Mouse (Mus musculus) myocyte (in vitro differentiated cells): Measurements from ENCODE around the gene Lrrc10b. TPM values are rescaled to one million over a fixed set of nuclear protein-coding genes. Genes with fewer than 3 reads are reported as not detected.

ENCODE experiments used
- H3K27me3 ChIP-seq: one replicate; pipeline ENCODE4 v1.6.1; 2011; ENCODE audit not compliant: control insufficient read depth, insufficient read depth, insufficient read length
- H3K36me3 ChIP-seq: one replicate; pipeline ENCODE4 v1.6.1; 2011; ENCODE audit not compliant: control insufficient read depth, insufficient read depth
- H3K4me2 ChIP-seq: one replicate; pipeline ENCODE4 v1.6.1; 2011; ENCODE audit warnings: low read depth, control low read depth
- H3K4me3 ChIP-seq: one replicate; pipeline ENCODE4 v1.5.1; 2011; ENCODE audit warnings: mild to moderate bottlenecking, control low read depth, moderate library complexity
- H3K79me2 ChIP-seq: one replicate; pipeline ENCODE4 v1.6.1; 2011; ENCODE audit not compliant: control insufficient read depth, insufficient read depth
- H3ac ChIP-seq: one replicate; pipeline ENCODE4 v1.6.1; 2011; ENCODE audit not compliant: control insufficient read depth, insufficient read length
- CEBPB ChIP-seq: IDR thresholded peaks from 2 replicates; pipeline ENCODE4 v1.6.1; 2011; ENCODE audit warnings: mild to moderate bottlenecking, moderate library complexity; ENCODE audit not compliant: poor library complexity, insufficient read depth, severe bottlenecking
- E2F4 ChIP-seq: IDR thresholded peaks from one replicate; pipeline ENCODE4 v1.6.1; 2011; ENCODE audit warnings: mild to moderate bottlenecking, control low read depth, moderate library complexity; ENCODE audit not compliant: insufficient read depth
- MAX ChIP-seq: IDR thresholded peaks from one replicate; pipeline ENCODE4 v1.6.1; 2011; ENCODE audit warnings: low read depth, mild to moderate bottlenecking, control low read depth
- MYOD1 ChIP-seq, 3 experiments: IDR thresholded peaks; one replicate each; pipeline ENCODE4 v1.6.1; 2011; ENCODE audit warnings: control low read depth in 2 of 3, low read depth in 2 of 3, mild to moderate bottlenecking in 2 of 3, moderate library complexity in 1 of 3; ENCODE audit not compliant: insufficient read length in 2 of 3, control insufficient read depth in 1 of 3
- MYOG ChIP-seq, 3 experiments: IDR thresholded peaks; one replicate each; pipeline ENCODE4 v1.6.1; 2011; ENCODE audit warnings: control low read depth in 2 of 3, low read depth in 2 of 3, mild to moderate bottlenecking in 2 of 3; ENCODE audit not compliant: insufficient read length in 2 of 3, control insufficient read depth in 1 of 3, insufficient read depth in 1 of 3
- POLR2A ChIP-seq: IDR thresholded peaks from one replicate; pipeline ENCODE4 v1.6.1; 2011; ENCODE audit warnings: low read depth, mild to moderate bottlenecking, control low read depth, moderate library complexity; ENCODE audit not compliant: insufficient read length
- POLR2AphosphoS2 ChIP-seq: IDR thresholded peaks from one replicate; pipeline ENCODE4 v1.6.1; 2011; ENCODE audit warnings: low read depth, control low read depth; ENCODE audit not compliant: insufficient read length
- REST ChIP-seq: IDR thresholded peaks from one replicate; pipeline ENCODE4 v1.6.1; 2011; ENCODE audit warnings: mild to moderate bottlenecking, control low read depth, moderate library complexity; ENCODE audit not compliant: insufficient read depth, insufficient read length
- SRF ChIP-seq: IDR thresholded peaks from one replicate; pipeline ENCODE4 v1.6.1; 2011; ENCODE audit warnings: low read depth; ENCODE audit not compliant: control insufficient read depth, insufficient read length
- TCF12 ChIP-seq: IDR thresholded peaks from one replicate; pipeline ENCODE4 v1.6.1; 2011; ENCODE audit warnings: mild to moderate bottlenecking, control low read depth; ENCODE audit not compliant: poor library complexity, insufficient read depth, severe bottlenecking
- TCF3 ChIP-seq: IDR thresholded peaks from one replicate; pipeline ENCODE4 v1.6.1; 2011; ENCODE audit warnings: low read depth, control low read depth; ENCODE audit not compliant: insufficient read length
- USF1 ChIP-seq: IDR thresholded peaks from one replicate; pipeline ENCODE4 v1.6.1; 2011; ENCODE audit warnings: low read depth, mild to moderate bottlenecking, control low read depth, moderate library complexity
- polyA plus RNA-seq: library from polyadenylated mRNA; unstranded; fragments of >200 nt; fragmentation: generic; extraction: Trizol; gene quantifications from one replicate; pipeline ENCODE4 v1.2.1, GENCODE M21; 2012; ENCODE audit warnings: missing spikeins

Lrrc10b gene
- polyA plus RNA-seq, 1 experiment: 1.3 TPM

DNA sequence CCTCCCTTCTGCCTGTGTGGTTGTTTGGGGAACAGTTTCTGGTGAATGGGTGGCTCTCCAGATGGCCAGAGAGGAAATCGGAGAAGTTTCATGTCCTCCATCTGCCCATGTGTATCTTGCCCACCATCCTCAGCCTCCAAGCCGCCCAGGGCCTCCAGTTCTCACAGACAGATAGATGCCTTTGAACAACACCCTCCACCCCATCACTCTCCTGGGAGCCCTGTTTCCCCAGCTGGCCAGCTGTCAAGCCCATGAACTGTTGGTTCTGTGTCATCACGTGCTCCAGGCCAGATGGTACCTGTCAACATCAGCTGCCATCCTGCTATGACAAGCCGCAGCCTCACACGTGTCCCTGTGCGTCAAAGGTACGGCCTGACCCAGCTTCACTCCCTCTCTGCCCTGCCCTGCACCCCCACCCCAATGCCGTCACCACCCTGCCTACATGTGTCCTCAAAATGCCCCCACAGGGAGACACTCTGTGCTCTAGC is 11.9 kb upstream of the Lrrc10b start:
- Histone ChIP-seq H3ac (no peak overlapping the region), H3K4me2 (no peak overlapping the region), H3K36me3 (no peaks in the 10 kb centered on the region), H3K27me3 (peaks cover 2% of the 10 kb centered on the region), H3K79me2 (no peaks in the 10 kb centered on the region), H3K4me3 (no peak overlapping the region)
- peak; percentile 13 for TF ChIP-seq TCF3
- no peak for TF ChIP-seq USF1
- no peak for TF ChIP-seq CEBPB
- no peak for TF ChIP-seq E2F4

DNA sequence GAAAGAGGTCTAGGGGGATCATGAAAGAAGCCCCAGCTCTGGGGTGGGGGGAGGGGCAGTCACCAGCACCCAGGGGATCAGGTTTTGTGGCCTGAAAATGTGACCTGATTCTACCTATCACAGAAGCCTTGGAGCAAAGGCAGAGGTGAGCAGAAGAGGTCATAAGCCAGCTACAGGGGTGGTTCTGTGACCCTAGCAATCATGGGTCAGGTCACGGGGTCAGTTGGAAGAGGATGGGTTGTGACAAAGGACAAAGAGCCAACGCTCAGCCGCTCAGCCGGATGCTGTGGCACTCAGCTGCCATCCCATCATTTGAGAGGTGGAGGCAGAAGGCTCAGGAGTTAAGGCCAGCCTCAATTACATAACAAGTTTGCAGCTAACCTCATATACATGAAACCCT is 7.2 kb upstream of the Lrrc10b start:
- peaks cover 18% of the 10 kb centered on the region for H3K27me3 ChIP-seq

GRCm38 (mm10) chr19:10461584-10461983 is 4.3 kb upstream of the Lrrc10b start:
- H3K36me3 ChIP-seq: no peaks in the 10 kb centered on the region
- H3K4me3 ChIP-seq: no peak overlapping the region
- no peaks in the 10 kb centered on the region for H3K79me2 ChIP-seq
- H3K4me2 ChIP-seq: no peak overlapping the region
- peaks cover 36% of the 10 kb centered on the region for H3K27me3 ChIP-seq
- TF ChIP-seq REST: no peak
- TF ChIP-seq POLR2AphosphoS2: no peak
- no peak for TF ChIP-seq SRF
- no peak for TF ChIP-seq MAX
- TF ChIP-seq CEBPB: no peak
- no peak for TF ChIP-seq TCF12
- no peak for TF ChIP-seq E2F4
- no peak for TF ChIP-seq MYOD1 (IDR thresholded peaks at IDR 0.05; ENCODE audit: control insufficient read depth in 1 of 3, insufficient read length in 2 of 3, low read depth in 2 of 3)
- TF ChIP-seq POLR2A: no peak
- no peak for TF ChIP-seq TCF3
- no peak for TF ChIP-seq MYOG (IDR thresholded peaks at IDR 0.05; ENCODE audit: control insufficient read depth in 1 of 3, insufficient read depth in 1 of 3, insufficient read length in 2 of 3, low read depth in 2 of 3)
- no peak for TF ChIP-seq USF1
- no peak overlapping the region for H3ac ChIP-seq

More for the DNA sequence above, 7.2 kb upstream of the Lrrc10b start:
- Histone ChIP-seq H3K4me2 (no peak overlapping the region), H3K4me3 (no peak overlapping the region), H3ac (no peak overlapping the region), H3K36me3 (no peaks in the 10 kb centered on the region), H3K79me2 (no peaks in the 10 kb centered on the region)
- TF ChIP-seq MYOG (IDR thresholded peaks at IDR 0.05; ENCODE audit: control insufficient read depth in 1 of 3, insufficient read depth in 1 of 3, insufficient read length in 2 of 3, low read depth in 2 of 3) (no peak), SRF (no peak), E2F4 (no peak), REST (no peak), TCF12 (no peak), CEBPB (no peak), POLR2AphosphoS2 (no peak), POLR2A (no peak)

- Histone ChIP-seq H3ac (no peak overlapping the region), H3K36me3 (no peaks in the 10 kb centered on the region), H3K4me2 (no peak overlapping the region), H3K27me3 (peaks cover 48% of the 10 kb centered on the region), H3K79me2 (no peaks in the 10 kb centered on the region), H3K4me3 (no peak overlapping the region)
- TF ChIP-seq POLR2AphosphoS2: no peak
Observed at GRCm38 (mm10) chr19:10459907-10460306, 2.6 kb upstream of the Lrrc10b start.

GRCm38 (mm10) chr19:10458096-10458495 is 823 bp upstream of the Lrrc10b start:
- Histone ChIP-seq H3K27me3 (peaks cover 53% of the 10 kb centered on the region), H3K4me2 (peak overlapping the region; percentile 45), H3K4me3 (no peak overlapping the region), H3K36me3 (no peaks in the 10 kb centered on the region), H3K79me2 (no peaks in the 10 kb centered on the region), H3ac (no peak overlapping the region)
- TF ChIP-seq POLR2A: no peak
- TF ChIP-seq MYOG (IDR thresholded peaks at IDR 0.05; ENCODE audit: control insufficient read depth in 1 of 3, insufficient read depth in 1 of 3, insufficient read length in 2 of 3, low read depth in 2 of 3): no peak
- no peak for TF ChIP-seq E2F4
- TF ChIP-seq CEBPB: no peak
- TF ChIP-seq USF1: no peak
- TF ChIP-seq TCF12: no peak
- TF ChIP-seq SRF: no peak
- no peak for TF ChIP-seq MYOD1 (IDR thresholded peaks at IDR 0.05; ENCODE audit: control insufficient read depth in 1 of 3, insufficient read length in 2 of 3, low read depth in 2 of 3)
- no peak for TF ChIP-seq TCF3
- no peak for TF ChIP-seq MAX
- no peak for TF ChIP-seq REST
- no peak for TF ChIP-seq POLR2AphosphoS2

GRCm38 (mm10) chr19:10457484-10457800 is 169 bp upstream of the Lrrc10b start:
- Histone ChIP-seq H3ac (no peak overlapping the region), H3K4me2 (peak overlapping the region; percentile 50), H3K4me3 (no peak overlapping the region), H3K27me3 (peaks cover 52% of the 10 kb centered on the region), H3K79me2 (no peaks in the 10 kb centered on the region), H3K36me3 (no peaks in the 10 kb centered on the region)
- TF ChIP-seq E2F4: no peak
